Mouse (Mus musculus): ENCODE data around the gene Lyl1. TPM values are rescaled to one million over a fixed set of nuclear protein-coding genes. Genes with fewer than 3 reads are reported as not detected.
A peak's percentile ranks its signal among the peaks of the same experiment; 100 is the strongest.

Gene Lyl1
- polyA plus RNA-seq, 1 experiment from 2014 or later, result 3.5 TPM

GRCm38 (mm10) chr8:84699861-84700322 is 1.4 kb upstream of the Lyl1 start:
- 61% methylated on average over 7 of the region's 7 CpGs for WGBS
- no peak overlapping the region for H3K4me3 ChIP-seq (ENCODE audit: low read depth, low read length)
- peaks cover 31% of the 10 kb centered on the region for H3K27me3 ChIP-seq (replicated peaks; ENCODE audit: control insufficient read depth, insufficient read depth, low read length)
- no peak for ATAC-seq
- no peak overlapping the region for H3K27ac ChIP-seq (ENCODE audit: low read depth, low read length)
- H3K4me1 ChIP-seq (replicated peaks; ENCODE audit: control insufficient read depth, insufficient read depth, low read length), result 0 out of 2 replicates have a peak, but pooled peaks cover 3% of the 10 kb centered on the region
- peak; percentile 84 for TF ChIP-seq CTCF (IDR thresholded peaks at IDR 0.05; ENCODE audit: low read depth)
- no peak overlapping the region for H3K9ac ChIP-seq (ENCODE audit: low read depth, low read length)
- H3K4me2 ChIP-seq (replicated peaks; ENCODE audit: low read depth), result no peak overlapping the region
- H3K36me3 ChIP-seq (ENCODE audit: control insufficient read depth, insufficient read depth), result peaks cover 32% of the 10 kb centered on the region
- H3K9me3 ChIP-seq (ENCODE audit: control insufficient read depth), result no peaks in the 10 kb centered on the region

- peaks cover 26% of the 10 kb centered on the region for H3K36me3 ChIP-seq (ENCODE audit: control insufficient read depth, insufficient read depth)
- no peak overlapping the region for H3K4me3 ChIP-seq (ENCODE audit: low read depth, low read length)
- no peak overlapping the region for H3K4me2 ChIP-seq (replicated peaks; ENCODE audit: low read depth)
- no peak overlapping the region for H3K27ac ChIP-seq (ENCODE audit: low read depth, low read length)
- ATAC-seq, result no peak
- H3K27me3 ChIP-seq (replicated peaks; ENCODE audit: control insufficient read depth, insufficient read depth, low read length), result peaks cover 37% of the 10 kb centered on the region
- no peak overlapping the region for H3K9ac ChIP-seq (ENCODE audit: low read depth, low read length)
- 0 out of 2 replicates have a peak, but pooled peaks cover 7% of the 10 kb centered on the region for H3K4me1 ChIP-seq (replicated peaks; ENCODE audit: control insufficient read depth, insufficient read depth, low read length)
- 80% methylated on average over 5 of the region's 5 CpGs for WGBS
- no peak for TF ChIP-seq CTCF (IDR thresholded peaks at IDR 0.05; ENCODE audit: low read depth)
- no peaks in the 10 kb centered on the region for H3K9me3 ChIP-seq (ENCODE audit: control insufficient read depth)
These were observed 731 bp upstream of the Lyl1 start for GRCm38 (mm10) chr8:84700526-84700925.

- WGBS, result 75% methylated on average over 9 of the region's 9 CpGs
- Histone ChIP-seq H3K9me3 (ENCODE audit: control insufficient read depth) (no peaks in the 10 kb centered on the region), H3K4me1 (replicated peaks; ENCODE audit: control insufficient read depth, insufficient read depth, low read length) (0 out of 2 replicates have a peak, but pooled peaks cover 7% of the 10 kb centered on the region), H3K4me3 (ENCODE audit: low read depth, low read length) (peak overlapping the region; percentile 25; the same call in 1 of the 2 replicates), H3K4me2 (replicated peaks; ENCODE audit: low read depth) (peak overlapping the region; percentile 37; the same call in 1 of the 2 replicates), H3K36me3 (ENCODE audit: control insufficient read depth, insufficient read depth) (peaks cover 10% of the 10 kb centered on the region; the same call in 1 of the 2 replicates), H3K27ac (ENCODE audit: low read depth, low read length) (no peak overlapping the region), H3K27me3 (replicated peaks; ENCODE audit: control insufficient read depth, insufficient read depth, low read length) (peaks cover 54% of the 10 kb centered on the region), H3K9ac (ENCODE audit: low read depth, low read length) (no peak overlapping the region)
- TF ChIP-seq CTCF (IDR thresholded peaks at IDR 0.05; ENCODE audit: low read depth), result no peak
- no peak for ATAC-seq
These were observed 1.3 kb downstream of the Lyl1 start for GRCm38 (mm10) chr8:84702561-84702960.

- WGBS, result 89% methylated on average over 6 of the region's 6 CpGs
- H3K36me3 ChIP-seq (ENCODE audit: control insufficient read depth, insufficient read depth), result peaks cover 11% of the 10 kb centered on the region; the same call in 1 of the 2 replicates
- H3K4me1 ChIP-seq (replicated peaks; ENCODE audit: control insufficient read depth, insufficient read depth, low read length), result 0 out of 2 replicates have a peak, but pooled peaks cover 7% of the 10 kb centered on the region
- H3K4me3 ChIP-seq (ENCODE audit: low read depth, low read length), result no peak overlapping the region
- no peak for ATAC-seq
- peak overlapping the region; percentile 9; the same call in 1 of the 2 replicates for H3K4me2 ChIP-seq (replicated peaks; ENCODE audit: low read depth)
- no peaks in the 10 kb centered on the region for H3K9me3 ChIP-seq (ENCODE audit: control insufficient read depth)
- no peak overlapping the region for H3K27ac ChIP-seq (ENCODE audit: low read depth, low read length)
- H3K9ac ChIP-seq (ENCODE audit: low read depth, low read length), result no peak overlapping the region
- TF ChIP-seq CTCF (IDR thresholded peaks at IDR 0.05; ENCODE audit: low read depth), result no peak
- peaks cover 58% of the 10 kb centered on the region for H3K27me3 ChIP-seq (replicated peaks; ENCODE audit: control insufficient read depth, insufficient read depth, low read length)
These were observed 1.8 kb downstream of the Lyl1 start for GRCm38 (mm10) chr8:84702963-84703465.

GRCm38 (mm10) chr8:84703466-84704249 is 2.4 kb downstream of the Lyl1 start:
- Histone ChIP-seq H3K27ac (ENCODE audit: low read depth, low read length) (no peak overlapping the region), H3K36me3 (ENCODE audit: control insufficient read depth, insufficient read depth) (peaks cover 9% of the 10 kb centered on the region; the same call in 1 of the 2 replicates), H3K4me1 (replicated peaks; ENCODE audit: control insufficient read depth, insufficient read depth, low read length) (0 out of 2 replicates have a peak, but pooled peaks cover 7% of the 10 kb centered on the region), H3K4me2 (replicated peaks; ENCODE audit: low read depth) (peak overlapping the region; percentile 61), H3K9me3 (ENCODE audit: control insufficient read depth) (no peaks in the 10 kb centered on the region), H3K9ac (ENCODE audit: low read depth, low read length) (no peak overlapping the region), H3K4me3 (ENCODE audit: low read depth, low read length) (peak overlapping the region; percentile 27), H3K27me3 (replicated peaks; ENCODE audit: control insufficient read depth, insufficient read depth, low read length) (peaks cover 62% of the 10 kb centered on the region)
- TF ChIP-seq CTCF (IDR thresholded peaks at IDR 0.05; ENCODE audit: low read depth), result peak; percentile 24; the same call in 1 of the 2 replicates
- ATAC-seq, result no peak
- WGBS, result 17% methylated on average over 38 of the region's 38 CpGs

GRCm38 (mm10) chr8:84704356-84704755 is 3.1 kb downstream of the Lyl1 start:
- Histone ChIP-seq H3K9ac (ENCODE audit: low read depth, low read length) (0 out of 2 replicates have a peak overlapping the region, but pooled peaks have one; percentile 2), H3K9me3 (ENCODE audit: control insufficient read depth) (no peaks in the 10 kb centered on the region), H3K4me3 (ENCODE audit: low read depth, low read length) (peak overlapping the region; percentile 27), H3K4me1 (replicated peaks; ENCODE audit: control insufficient read depth, insufficient read depth, low read length) (0 out of 2 replicates have a peak, but pooled peaks cover 7% of the 10 kb centered on the region), H3K4me2 (replicated peaks; ENCODE audit: low read depth) (peak overlapping the region; percentile 61), H3K27ac (ENCODE audit: low read depth, low read length) (no peak overlapping the region), H3K27me3 (replicated peaks; ENCODE audit: control insufficient read depth, insufficient read depth, low read length) (peaks cover 67% of the 10 kb centered on the region), H3K36me3 (ENCODE audit: control insufficient read depth, insufficient read depth) (peaks cover 9% of the 10 kb centered on the region; the same call in 1 of the 2 replicates)
- no peak for ATAC-seq
- TF ChIP-seq CTCF (IDR thresholded peaks at IDR 0.05; ENCODE audit: low read depth), result peak; percentile 84
- 6% methylated on average over 16 of the region's 16 CpGs for WGBS
